Mouse (Mus musculus): ENCODE measurements around the gene Klrc1. TPM values are rescaled to one million over a fixed set of nuclear protein-coding genes. Genes with fewer than 3 reads are reported as not detected.
"Not testable (repeated sequence)": the region's sequence is repeated elsewhere in the genome, so short reads cannot be mapped to it uniquely, and the experiment has no call there.

Klrc1 gene
- polyA plus RNA-seq, 1 experiment from 2014 or later = not detected

DNA sequence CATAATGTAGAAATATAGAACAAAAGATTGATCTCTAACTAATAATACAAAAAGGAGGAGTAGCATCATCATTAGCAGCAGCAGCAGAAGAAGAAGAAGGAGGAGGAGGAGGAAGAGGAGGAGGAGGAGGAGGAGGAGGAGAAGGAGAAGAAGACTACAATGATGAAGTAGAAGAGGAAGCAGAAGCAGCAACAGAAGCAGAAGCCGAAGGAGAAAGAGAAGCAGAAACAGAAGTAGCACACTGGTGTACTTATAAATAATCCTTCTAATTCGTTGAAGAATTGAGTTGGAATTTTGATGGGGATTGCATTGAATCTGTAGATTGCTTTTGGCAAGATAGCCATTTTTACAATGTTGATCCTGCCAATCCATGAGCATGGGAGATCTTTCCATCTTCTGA is 47.7 kb downstream of the Klrc1 start:
- not testable (repeated sequence) for H3K27me3 ChIP-seq; H3K27ac ChIP-seq; H3K9ac ChIP-seq; H3K4me3 ChIP-seq (replicated peaks); H3K9me3 ChIP-seq (replicated peaks); H3K4me2 ChIP-seq; H3K4me1 ChIP-seq (replicated peaks); H3K36me3 ChIP-seq; ATAC-seq (ENCODE audit: low read depth); DNase-seq
- 44% methylated on average over 2 of the region's 2 CpGs for WGBS (ENCODE audit: insufficient replicate concordance)

DNA sequence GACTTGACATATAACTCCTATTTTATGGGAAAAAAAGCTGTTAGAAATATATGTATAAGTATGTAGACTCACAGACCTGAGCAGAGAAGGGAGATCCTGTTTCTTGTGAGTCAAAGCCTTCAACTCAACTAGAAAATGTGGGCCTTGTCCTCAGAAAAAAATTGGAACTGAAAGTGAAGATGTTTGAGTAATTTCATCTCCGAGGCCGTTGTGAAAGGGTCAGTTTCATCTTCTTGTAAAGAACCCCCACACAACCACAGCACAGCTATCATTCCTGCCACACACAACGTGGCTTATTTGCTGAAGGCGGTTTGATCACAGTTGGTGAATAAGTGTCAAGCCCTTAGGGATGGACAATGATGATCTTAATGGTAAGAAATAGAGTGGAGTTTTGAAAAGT is 55.0 kb downstream of the Klrc1 start, which contains the start of gene Klrk1:
TSS of gene Klrk1 (minus strand) at position 130 of the 400 bp plus-strand sequence.
- H3K9me3 ChIP-seq (replicated peaks) = no peaks in the 10 kb centered on the region
- no peak within 1 kb of the TSS for H3K4me3 ChIP-seq (replicated peaks)
- DNase-seq (no peak), ATAC-seq (ENCODE audit: low read depth) (no peak)
- H3K4me1 ChIP-seq (replicated peaks) = no peaks in the 10 kb centered on the region
- H3K27me3 ChIP-seq = no peaks in the 10 kb centered on the region
- no peak within 1 kb of the TSS for H3K4me2 ChIP-seq
- WGBS (ENCODE audit: insufficient replicate concordance) = 50% methylated on average over 4 of the region's 4 CpGs
- H3K9ac ChIP-seq = no peak within 1 kb of the TSS
- no peaks in the 10 kb centered on the region for H3K36me3 ChIP-seq
- no peak within 1 kb of the TSS for H3K27ac ChIP-seq

Small RNA genes lying within 50 kb of the gene (microRNA-seq; reads per million reads assigned to microRNA genes)
- gene Mir680-1 = not detected

Other genes with a start within 250 kb of the Klrc1 start
- gene Clec1a, start 227.0 kb downstream of the Klrc1 start, polyA plus RNA-seq (2015; fragmentation: Nextera tagmentation; extraction: Ambion mirVana) = 0.19 and 0.37 TPM in 2 replicates
- gene Olr1, start 171.8 kb downstream of the Klrc1 start, polyA plus RNA-seq (2015; fragmentation: Nextera tagmentation; extraction: Ambion mirVana) = 0.65 and 0.95 TPM in 2 replicates
- gene Tmem52b, start 166.4 kb downstream of the Klrc1 start, polyA plus RNA-seq (2015; fragmentation: Nextera tagmentation; extraction: Ambion mirVana) = not detected in 2 replicates
- 35.4 and 38.3 TPM in 2 replicates for gene Gabarapl1, start 145.8 kb downstream of the Klrc1 start, polyA plus RNA-seq (2015; fragmentation: Nextera tagmentation; extraction: Ambion mirVana)
- not detected in 2 replicates for gene Klre1, start 101.1 kb downstream of the Klrc1 start, polyA plus RNA-seq (2015; fragmentation: Nextera tagmentation; extraction: Ambion mirVana)
- 0.27 and 0.48 TPM in 2 replicates for gene Klrd1, start 87.2 kb downstream of the Klrc1 start, polyA plus RNA-seq (2015; fragmentation: Nextera tagmentation; extraction: Ambion mirVana)
- gene Klrk1, start 55.1 kb downstream of the Klrc1 start, polyA plus RNA-seq (2015; fragmentation: Nextera tagmentation; extraction: Ambion mirVana) = 0.25 and 0.32 TPM in 2 replicates
- not detected in 2 replicates for gene Klrc3, start 35.6 kb downstream of the Klrc1 start, polyA plus RNA-seq (2015; fragmentation: Nextera tagmentation; extraction: Ambion mirVana)
- not detected in 2 replicates for gene Klrc2, start 18.3 kb downstream of the Klrc1 start, polyA plus RNA-seq (2015; fragmentation: Nextera tagmentation; extraction: Ambion mirVana)
- gene Klri1, start 38.2 kb upstream of the Klrc1 start, polyA plus RNA-seq (2015; fragmentation: Nextera tagmentation; extraction: Ambion mirVana) = not detected in 2 replicates
- gene Klri2, start 61.5 kb upstream of the Klrc1 start, polyA plus RNA-seq (2015; fragmentation: Nextera tagmentation; extraction: Ambion mirVana) = not detected in 2 replicates
- not detected in 2 replicates for gene Gm156, start 105.3 kb upstream of the Klrc1 start, polyA plus RNA-seq (2015; fragmentation: Nextera tagmentation; extraction: Ambion mirVana)
- not detected in 2 replicates for gene Gm17631, start 183.7 kb upstream of the Klrc1 start, polyA plus RNA-seq (2015; fragmentation: Nextera tagmentation; extraction: Ambion mirVana)
- gene Klra17, start 197.7 kb upstream of the Klrc1 start, polyA plus RNA-seq (2015; fragmentation: Nextera tagmentation; extraction: Ambion mirVana) = 0.12 TPM in 1 of 2 replicates, not detected in the other
- not detected in 2 replicates for gene Klra5, start 238.7 kb upstream of the Klrc1 start, polyA plus RNA-seq (2015; fragmentation: Nextera tagmentation; extraction: Ambion mirVana)

Data from liver, embryonic 13.5 days (tissue).